Mouse (Mus musculus) megakaryocyte, embryonic 14.5 days (primary cell): ENCODE measurements at regions not wholly inside any gene's neighbourhood (a gene's known extent, or its start where the extent isn't known, plus 50 kb on each side); places are given as distances from the start of the nearest gene placed in this dataset.

Experiments used
- FLI1 ChIP-seq: IDR thresholded peaks from 2 replicates; pipeline ENCODE4 v1.6.1; 2012; ENCODE audit warnings: low read length, inconsistent platforms, mixed read lengths
- GATA1 ChIP-seq: IDR thresholded peaks from 3 replicates; pipeline ENCODE4 v1.6.1; 2012; ENCODE audit warnings: mixed read lengths, low read length, inconsistent platforms, borderline replicate concordance

- no peak for TF ChIP-seq GATA1
- no peak for TF ChIP-seq FLI1
Measured at GRCm38 (mm10) chr9:14203768-14204416, 71.0 kb upstream of the Sesn3 start.
